Mouse (Mus musculus) myocyte (in vitro differentiated cells): ENCODE measurements at regions not wholly inside any gene's neighbourhood (a gene's known extent, or its start where the extent isn't known, plus 50 kb on each side); places are given as distances from the start of the nearest gene placed in this dataset.
A peak's percentile ranks its signal among the peaks of the same experiment; 100 is the strongest.

Source experiments
- H3K27me3 ChIP-seq: one replicate; pipeline ENCODE4 v1.6.1; 2011; ENCODE audit not compliant: control insufficient read depth, insufficient read depth, insufficient read length
- H3K36me3 ChIP-seq: one replicate; pipeline ENCODE4 v1.6.1; 2011; ENCODE audit not compliant: control insufficient read depth, insufficient read depth
- H3K4me2 ChIP-seq: one replicate; pipeline ENCODE4 v1.6.1; 2011; ENCODE audit warnings: low read depth, control low read depth
- H3K4me3 ChIP-seq: one replicate; pipeline ENCODE4 v1.5.1; 2011; ENCODE audit warnings: mild to moderate bottlenecking, control low read depth, moderate library complexity
- H3K79me2 ChIP-seq: one replicate; pipeline ENCODE4 v1.6.1; 2011; ENCODE audit not compliant: control insufficient read depth, insufficient read depth
- H3ac ChIP-seq: one replicate; pipeline ENCODE4 v1.6.1; 2011; ENCODE audit not compliant: control insufficient read depth, insufficient read length
- CEBPB ChIP-seq: IDR thresholded peaks from 2 replicates; pipeline ENCODE4 v1.6.1; 2011; ENCODE audit warnings: mild to moderate bottlenecking, moderate library complexity; ENCODE audit not compliant: poor library complexity, insufficient read depth, severe bottlenecking
- E2F4 ChIP-seq: IDR thresholded peaks from one replicate; pipeline ENCODE4 v1.6.1; 2011; ENCODE audit warnings: mild to moderate bottlenecking, control low read depth, moderate library complexity; ENCODE audit not compliant: insufficient read depth
- MAX ChIP-seq: IDR thresholded peaks from one replicate; pipeline ENCODE4 v1.6.1; 2011; ENCODE audit warnings: low read depth, mild to moderate bottlenecking, control low read depth
- MYOD1 ChIP-seq, 3 experiments: IDR thresholded peaks; one replicate each; pipeline ENCODE4 v1.6.1; 2011; ENCODE audit warnings: control low read depth in 2 of 3, low read depth in 2 of 3, mild to moderate bottlenecking in 2 of 3, moderate library complexity in 1 of 3; ENCODE audit not compliant: insufficient read length in 2 of 3, control insufficient read depth in 1 of 3
- MYOG ChIP-seq, 3 experiments: IDR thresholded peaks; one replicate each; pipeline ENCODE4 v1.6.1; 2011; ENCODE audit warnings: control low read depth in 2 of 3, low read depth in 2 of 3, mild to moderate bottlenecking in 2 of 3; ENCODE audit not compliant: insufficient read length in 2 of 3, control insufficient read depth in 1 of 3, insufficient read depth in 1 of 3
- POLR2A ChIP-seq: IDR thresholded peaks from one replicate; pipeline ENCODE4 v1.6.1; 2011; ENCODE audit warnings: low read depth, mild to moderate bottlenecking, control low read depth, moderate library complexity; ENCODE audit not compliant: insufficient read length
- POLR2AphosphoS2 ChIP-seq: IDR thresholded peaks from one replicate; pipeline ENCODE4 v1.6.1; 2011; ENCODE audit warnings: low read depth, control low read depth; ENCODE audit not compliant: insufficient read length
- REST ChIP-seq: IDR thresholded peaks from one replicate; pipeline ENCODE4 v1.6.1; 2011; ENCODE audit warnings: mild to moderate bottlenecking, control low read depth, moderate library complexity; ENCODE audit not compliant: insufficient read depth, insufficient read length
- SRF ChIP-seq: IDR thresholded peaks from one replicate; pipeline ENCODE4 v1.6.1; 2011; ENCODE audit warnings: low read depth; ENCODE audit not compliant: control insufficient read depth, insufficient read length
- TCF12 ChIP-seq: IDR thresholded peaks from one replicate; pipeline ENCODE4 v1.6.1; 2011; ENCODE audit warnings: mild to moderate bottlenecking, control low read depth; ENCODE audit not compliant: poor library complexity, insufficient read depth, severe bottlenecking
- TCF3 ChIP-seq: IDR thresholded peaks from one replicate; pipeline ENCODE4 v1.6.1; 2011; ENCODE audit warnings: low read depth, control low read depth; ENCODE audit not compliant: insufficient read length
- USF1 ChIP-seq: IDR thresholded peaks from one replicate; pipeline ENCODE4 v1.6.1; 2011; ENCODE audit warnings: low read depth, mild to moderate bottlenecking, control low read depth, moderate library complexity

DNA sequence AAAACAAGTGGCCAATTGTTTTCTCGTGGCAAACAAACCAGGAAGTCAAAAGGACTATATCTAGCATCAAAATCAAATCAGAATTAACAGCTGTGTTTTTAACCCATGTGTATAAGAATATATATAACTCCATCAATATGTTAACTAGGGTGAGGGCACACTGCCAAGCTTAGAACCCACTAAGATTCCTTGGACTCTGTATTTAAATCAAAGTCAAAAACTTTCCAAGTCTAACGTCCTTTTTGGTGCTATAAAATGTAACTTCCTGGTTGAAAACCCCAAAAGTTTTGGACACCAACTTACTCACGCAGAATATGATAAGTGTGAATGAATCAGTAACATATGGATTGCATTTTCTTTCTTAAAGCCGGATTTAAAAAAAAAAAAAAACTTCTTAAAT lies 647.9 kb upstream of the Cited2 start:
- H3K27me3 ChIP-seq: no peaks in the 10 kb centered on the region
- H3K36me3 ChIP-seq: no peaks in the 10 kb centered on the region
- H3K4me3 ChIP-seq: no peak overlapping the region
- H3ac ChIP-seq: no peak overlapping the region
- no peaks in the 10 kb centered on the region for H3K79me2 ChIP-seq
- H3K4me2 ChIP-seq: no peak overlapping the region
- TF ChIP-seq REST: no peak
- no peak for TF ChIP-seq TCF3

DNA sequence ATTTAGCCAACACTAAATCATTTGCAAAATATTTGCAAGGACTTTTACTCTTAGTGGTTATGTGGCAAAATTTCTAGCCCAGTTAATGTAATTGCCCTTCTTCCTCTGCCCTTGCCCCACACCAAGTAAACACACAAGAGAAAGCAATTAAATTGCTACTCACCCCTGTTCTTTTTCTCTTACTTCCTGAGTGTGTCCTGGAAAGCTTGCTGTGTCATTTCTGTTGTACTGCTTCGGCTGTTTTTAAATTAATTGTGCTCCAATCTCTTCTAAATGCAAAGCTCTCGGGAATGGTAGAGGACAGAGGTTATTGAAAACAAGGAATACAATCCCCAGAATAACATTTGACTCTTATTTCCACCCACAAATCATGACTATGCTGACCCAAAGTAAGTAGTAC lies 647.4 kb upstream of the Cited2 start:
- Histone ChIP-seq H3K4me2 (peak overlapping the region; percentile 51), H3K79me2 (no peaks in the 10 kb centered on the region), H3ac (no peak overlapping the region), H3K27me3 (no peaks in the 10 kb centered on the region), H3K4me3 (no peak overlapping the region), H3K36me3 (no peaks in the 10 kb centered on the region)
- TF ChIP-seq SRF: no peak
- no peak for TF ChIP-seq TCF3
- no peak for TF ChIP-seq MYOG (IDR thresholded peaks at IDR 0.05; ENCODE audit: control insufficient read depth in 1 of 3, insufficient read depth in 1 of 3, insufficient read length in 2 of 3, low read depth in 2 of 3)
- no peak for TF ChIP-seq POLR2AphosphoS2
- no peak for TF ChIP-seq TCF12
- no peak for TF ChIP-seq REST
- TF ChIP-seq E2F4: no peak
- no peak for TF ChIP-seq CEBPB
- no peak for TF ChIP-seq MAX
- no peak for TF ChIP-seq MYOD1 (IDR thresholded peaks at IDR 0.05; ENCODE audit: control insufficient read depth in 1 of 3, insufficient read length in 2 of 3, low read depth in 2 of 3)
- no peak for TF ChIP-seq POLR2A
- no peak for TF ChIP-seq USF1

DNA sequence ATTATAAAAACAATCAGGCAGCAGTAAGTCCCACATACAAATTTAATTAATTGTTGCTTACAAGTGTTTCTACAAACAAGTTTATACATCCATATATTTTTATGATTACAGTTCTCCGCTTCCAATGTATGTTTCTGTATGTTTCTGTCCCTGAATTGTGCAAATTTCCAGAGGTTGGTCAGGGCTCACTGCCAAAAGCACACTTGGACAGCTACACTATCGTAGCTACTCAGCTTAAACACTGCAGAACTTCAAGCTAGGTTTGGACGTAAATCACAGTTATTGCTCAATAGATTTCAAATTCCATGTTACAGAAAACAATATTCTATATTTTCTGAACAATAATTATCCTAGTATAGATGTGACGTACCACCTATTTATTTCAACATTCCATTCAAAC lies 646.8 kb upstream of the Cited2 start:
- TF ChIP-seq USF1 (no peak), MYOG (IDR thresholded peaks at IDR 0.05; ENCODE audit: control insufficient read depth in 1 of 3, insufficient read depth in 1 of 3, insufficient read length in 2 of 3, low read depth in 2 of 3) (no peak), CEBPB (no peak; the same call in 1 of the 2 replicates), POLR2AphosphoS2 (no peak), POLR2A (no peak), MYOD1 (IDR thresholded peaks at IDR 0.05; ENCODE audit: control insufficient read depth in 1 of 3, insufficient read length in 2 of 3, low read depth in 2 of 3) (no peak), REST (no peak), MAX (no peak), TCF12 (no peak), SRF (no peak), E2F4 (no peak), TCF3 (no peak)
- H3ac ChIP-seq: no peak overlapping the region

DNA sequence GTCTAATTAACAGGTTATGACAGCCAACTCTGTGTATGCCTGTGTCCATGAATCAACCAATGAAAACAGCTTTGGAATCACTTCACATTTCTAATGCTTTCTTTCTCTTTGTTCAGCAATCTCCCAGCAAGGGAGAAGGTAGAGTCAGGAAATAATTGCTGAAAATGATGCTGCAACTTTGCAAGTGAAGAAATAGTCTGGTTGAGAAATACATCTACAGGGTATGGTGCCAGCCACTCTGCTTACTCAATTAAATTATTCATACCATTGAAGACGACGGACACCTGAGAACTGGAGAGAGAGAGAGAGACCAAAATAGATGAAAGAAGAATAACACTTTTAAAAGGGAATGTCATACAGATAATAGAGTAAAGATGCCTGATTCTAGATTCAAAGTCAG lies 645.4 kb upstream of the Cited2 start:
- Histone ChIP-seq H3ac (no peak overlapping the region), H3K4me3 (no peak overlapping the region), H3K4me2 (no peak overlapping the region), H3K36me3 (no peaks in the 10 kb centered on the region), H3K79me2 (no peaks in the 10 kb centered on the region), H3K27me3 (no peaks in the 10 kb centered on the region)
- TF ChIP-seq POLR2A: no peak
- TF ChIP-seq REST: no peak
- TF ChIP-seq MAX: no peak
- no peak for TF ChIP-seq TCF3
- no peak for TF ChIP-seq MYOD1 (IDR thresholded peaks at IDR 0.05; ENCODE audit: control insufficient read depth in 1 of 3, insufficient read length in 2 of 3, low read depth in 2 of 3)
- no peak for TF ChIP-seq USF1
- no peak for TF ChIP-seq E2F4
- no peak for TF ChIP-seq POLR2AphosphoS2
- no peak for TF ChIP-seq CEBPB
- no peak for TF ChIP-seq SRF
- no peak for TF ChIP-seq MYOG (IDR thresholded peaks at IDR 0.05; ENCODE audit: control insufficient read depth in 1 of 3, insufficient read depth in 1 of 3, insufficient read length in 2 of 3, low read depth in 2 of 3)
- TF ChIP-seq TCF12: no peak

More for the DNA sequence above, 646.8 kb upstream of the Cited2 start:
- Histone ChIP-seq H3K79me2 (no peaks in the 10 kb centered on the region), H3K27me3 (no peaks in the 10 kb centered on the region), H3K36me3 (no peaks in the 10 kb centered on the region), H3K4me2 (peak overlapping the region; percentile 51), H3K4me3 (no peak overlapping the region)

DNA sequence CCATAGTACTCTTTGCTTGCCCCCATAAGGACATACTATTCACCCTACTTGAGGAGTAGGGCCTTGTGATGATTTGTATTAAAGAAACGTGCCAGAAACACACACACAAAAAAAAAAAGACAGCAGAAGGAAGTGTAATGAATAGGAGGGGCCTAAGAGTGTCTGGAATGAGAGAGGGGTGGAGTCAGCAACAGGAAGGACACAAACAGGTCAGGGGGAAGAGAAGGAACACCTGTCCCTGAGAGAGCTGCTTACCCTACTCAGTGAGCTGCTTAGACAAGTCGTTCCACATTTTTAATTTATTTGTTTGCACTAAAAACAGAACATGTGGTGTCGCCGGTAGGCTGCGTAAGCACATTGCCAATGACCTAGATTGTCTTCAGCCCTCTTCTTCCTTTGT lies 642.2 kb upstream of the Cited2 start:
- H3K4me2 ChIP-seq: no peak overlapping the region
- no peaks in the 10 kb centered on the region for H3K27me3 ChIP-seq
- H3ac ChIP-seq: no peak overlapping the region
- H3K4me3 ChIP-seq: no peak overlapping the region
- no peaks in the 10 kb centered on the region for H3K79me2 ChIP-seq
- H3K36me3 ChIP-seq: no peaks in the 10 kb centered on the region
- TF ChIP-seq POLR2AphosphoS2: no peak
- TF ChIP-seq POLR2A: no peak
- no peak for TF ChIP-seq E2F4
- TF ChIP-seq CEBPB: no peak
- no peak for TF ChIP-seq REST
- TF ChIP-seq MYOD1 (IDR thresholded peaks at IDR 0.05; ENCODE audit: control insufficient read depth in 1 of 3, insufficient read length in 2 of 3, low read depth in 2 of 3): no peak
- no peak for TF ChIP-seq TCF3
